ENCODE assay signal across 13 mouse cellular contexts in genomic region chr1:179608521-179608920, GRCm38 (mm10). TPM values are rescaled to one million over a fixed set of nuclear protein-coding genes. Genes with fewer than 3 reads are reported as not detected.
DNase-seq lines count a peak whose midpoint lies in the region.
"Had no signal": no experiment of that assay in that cellular context is flagged by ENCODE, and none has a peak within 500 bp of the region (broad histone marks: within the 10 kb centered on the region; RNA-seq: fewer than 3 reads in every experiment).

No protein-coding gene starts in this region.

- DNase-seq in adrenal gland, postnatal 14 days = peak; percentile 48
- DNase-seq in adrenal gland, adult 8-10 months = no peak
- peak; percentile 39 for DNase-seq in kidney, adult 18-20 months
- no peak for DNase-seq in kidney, postnatal 4 days
- DNase-seq in kidney, postnatal 25 days = peak; percentile 14 to 52
- no peak for DNase-seq in kidney, postnatal 14 days
- peak; percentile 41 to 57 for DNase-seq in kidney, postnatal 36 days
- DNase-seq: cerebellum, adult 2 months; cerebellum, postnatal 10 days; forebrain, postnatal 0 days; gastrocnemius, postnatal 14 days; heart, adult 2 months; heart, postnatal 14 days had no signal

RNA-seq across cellular contexts. Expression of gene Sccpdh, which starts 59.5 kb away (rescaled TPM):
- total RNA-seq in adrenal gland, postnatal 14 days (2021) = 29.0 and 33.3 TPM in 2 replicates
- 10 to 100 TPM; 33.2 to 41.7 (median 35.9) TPM for total RNA-seq in adrenal gland, adult 8-10 months (2022)

Comparison
In these comparisons a context has a peak if more than half of its experiments do, and no peak if none do; other contexts are left out.
1. DNase-seq: peak in adrenal gland, postnatal 14 days (single experiment), kidney, adult 18-20 months (single experiment), kidney, postnatal 25 days (2 of 2) and kidney, postnatal 36 days (2 of 2); none in adrenal gland, adult 8-10 months (single experiment), kidney, postnatal 4 days (0 of 2) and kidney, postnatal 14 days (single experiment).